Mouse (Mus musculus): Measurements from ENCODE around the gene Bscl2.

DNA sequence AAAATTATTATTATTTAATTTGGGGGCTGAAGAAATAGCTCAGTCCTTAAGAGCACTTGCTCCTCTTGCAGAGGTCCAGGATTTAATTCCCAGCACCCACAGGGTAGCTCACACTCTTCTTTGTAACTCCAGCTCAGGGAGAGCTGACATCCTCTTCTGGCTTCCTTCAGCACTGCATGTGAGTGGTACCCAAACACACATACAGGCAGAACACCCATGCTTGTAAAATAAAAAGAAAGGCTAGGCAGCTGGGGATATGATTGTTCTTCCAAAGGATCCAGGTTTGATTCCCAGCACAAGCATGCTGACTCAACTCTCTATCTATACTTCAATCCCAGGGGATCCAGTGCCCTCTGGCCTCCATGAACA is 38.3 kb upstream of the Bscl2 start:
- TF ChIP-seq CTCF (IDR thresholded peaks at IDR 0.05; ENCODE audit: borderline replicate concordance, control insufficient read depth, extremely low read depth, insufficient read depth, low read length, poor library complexity) = no peak
- no peak for TF ChIP-seq POLR2A (IDR thresholded peaks at IDR 0.05; ENCODE audit: control insufficient read depth, extremely low read depth, insufficient read depth, low read length, poor library complexity)

Measured in thymus, adult 2 months (tissue).